Mouse (Mus musculus) c-Kit-positive CD71-positive TER-119-negative erythroid progenitor cells, embryonic 14.5 days (primary cell): ENCODE measurements around the gene Gng12.

Experiments used
- DNase-seq: peaks from one replicate; pipeline ENCODE4 v3.0.0-alpha.2; 2013; ENCODE audit warnings: low read depth

Gene Gng12

DNA sequence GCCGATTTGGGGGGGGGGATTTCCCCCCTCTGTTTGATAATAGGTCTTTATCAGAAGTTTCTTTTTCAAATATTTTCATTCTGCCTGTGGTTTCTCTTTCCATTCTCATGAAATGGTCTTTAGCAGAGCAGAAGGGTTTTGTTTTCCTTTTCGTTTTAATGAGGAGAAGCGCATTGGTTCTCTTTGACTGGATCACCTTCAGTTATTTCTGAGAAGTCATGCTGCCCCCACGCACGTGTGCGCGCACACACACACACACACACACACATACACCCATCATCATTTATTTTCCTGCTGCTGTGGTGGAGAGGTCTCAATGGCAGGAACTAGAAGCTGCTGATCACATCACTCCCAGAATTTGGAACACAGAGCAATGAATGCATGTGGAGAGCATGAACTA, 20.8 kb downstream of the Gng12 start:
- no peak for DNase-seq

DNA sequence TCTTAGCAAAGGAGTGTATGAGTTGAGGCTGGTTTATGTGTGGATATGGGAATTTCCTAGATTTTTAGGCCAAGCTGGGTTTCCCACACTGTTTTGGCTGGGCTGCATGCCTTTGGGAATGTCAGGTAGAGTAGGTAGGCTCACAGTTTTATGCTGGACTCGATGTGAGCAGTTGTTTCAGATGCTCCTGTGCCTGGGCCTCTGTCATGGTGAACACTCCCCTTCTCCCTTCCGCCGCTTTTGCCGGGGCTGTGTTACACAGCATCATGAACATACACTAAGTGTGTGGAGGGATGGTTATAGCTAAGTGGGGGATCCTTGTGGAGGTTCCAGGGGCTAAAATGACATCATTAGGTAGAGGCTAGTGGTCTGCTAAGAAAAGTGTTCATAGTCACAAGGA, 24.6 kb downstream of the Gng12 start:
- no peak for DNase-seq

DNA sequence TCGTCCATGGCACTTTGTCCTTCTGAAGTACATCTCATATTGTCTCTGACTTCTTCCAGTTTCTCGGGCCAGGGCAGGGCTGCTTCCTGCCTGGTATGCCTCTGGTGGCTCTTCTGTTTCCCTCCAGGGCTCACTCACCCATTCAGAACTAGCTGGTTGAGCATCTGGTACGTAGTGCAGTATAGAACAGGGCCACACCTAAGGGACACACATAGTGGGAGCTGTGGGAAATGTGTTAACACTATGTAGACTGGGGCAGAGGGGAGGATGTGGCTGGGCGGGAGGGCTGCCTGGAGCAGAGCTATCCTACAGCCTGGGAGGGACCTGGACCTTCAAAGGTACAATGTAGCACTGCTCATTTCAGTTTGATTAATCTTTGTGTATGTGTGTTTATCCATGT, 25.6 kb downstream of the Gng12 start:
- DNase-seq: no peak

DNA sequence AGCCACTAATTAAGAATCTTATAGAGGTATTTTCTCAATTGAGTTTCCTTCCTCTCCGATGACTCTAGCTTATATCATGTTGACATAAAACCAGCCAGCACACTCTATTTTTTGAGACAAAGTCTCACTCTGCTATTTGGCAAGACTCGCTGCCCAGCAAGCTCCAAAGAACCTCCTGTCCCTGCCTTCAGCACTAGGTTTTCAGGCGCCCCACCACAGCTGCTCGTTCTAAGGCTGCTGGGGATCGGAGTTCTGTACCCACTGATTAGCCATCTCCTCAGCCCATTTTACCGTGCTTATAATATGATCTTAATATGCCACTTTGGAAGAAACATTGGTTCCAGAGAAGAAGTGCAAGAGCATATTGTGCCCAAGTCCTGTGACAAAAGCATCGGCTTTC, 26.3 kb downstream of the Gng12 start:
- no peak for DNase-seq

DNA sequence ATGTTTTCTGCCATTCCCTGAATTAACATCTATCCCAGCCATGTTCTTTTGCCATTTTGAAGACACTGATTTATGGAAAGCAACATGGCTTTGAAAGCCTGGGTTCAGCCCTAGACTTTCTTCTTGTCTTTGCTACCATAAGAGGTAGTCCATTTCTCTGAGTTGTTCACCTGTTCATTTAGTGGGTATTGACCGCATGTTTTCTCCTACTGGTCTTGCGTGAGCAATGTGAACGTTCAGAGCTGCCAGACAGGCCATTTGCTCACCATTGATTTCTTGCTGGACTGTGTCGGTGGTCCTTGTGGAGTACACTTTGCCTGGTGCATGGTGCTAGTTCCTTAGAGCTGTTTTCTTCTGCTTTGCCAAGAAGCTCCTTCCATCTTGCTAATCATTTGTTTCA, 27.7 kb downstream of the Gng12 start:
- no peak for DNase-seq

DNA sequence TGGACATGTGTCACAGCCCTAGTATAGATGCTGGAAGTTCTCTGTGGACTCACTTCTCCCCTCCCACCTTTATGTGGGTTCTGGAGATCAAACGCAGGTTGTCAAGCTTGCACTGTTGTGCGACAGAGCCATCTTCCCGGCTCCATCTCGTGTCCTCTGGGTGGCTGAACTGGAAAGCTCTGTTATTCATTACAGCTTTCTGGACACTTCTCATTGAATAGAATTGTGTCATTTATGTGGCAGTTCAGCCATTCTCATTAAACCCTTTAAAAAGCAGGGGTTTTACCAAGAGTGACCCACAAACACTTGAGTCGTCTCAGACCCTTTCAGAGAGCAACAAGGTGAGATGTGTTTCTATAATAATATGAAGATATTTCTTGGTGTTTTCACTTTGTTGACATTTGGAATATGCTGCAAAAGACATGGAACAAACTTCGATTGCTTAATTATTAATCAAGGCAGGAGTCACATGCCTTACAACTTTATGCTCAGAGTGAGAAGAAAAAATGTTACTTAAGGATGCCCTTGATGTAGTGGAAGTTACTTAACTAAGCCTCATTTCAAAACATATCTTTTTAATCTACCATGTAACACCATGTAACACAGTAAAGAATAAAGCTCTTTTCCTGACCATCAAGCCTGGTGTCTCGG, 28.2 kb downstream of the Gng12 start:
- DNase-seq: no peak

DNA sequence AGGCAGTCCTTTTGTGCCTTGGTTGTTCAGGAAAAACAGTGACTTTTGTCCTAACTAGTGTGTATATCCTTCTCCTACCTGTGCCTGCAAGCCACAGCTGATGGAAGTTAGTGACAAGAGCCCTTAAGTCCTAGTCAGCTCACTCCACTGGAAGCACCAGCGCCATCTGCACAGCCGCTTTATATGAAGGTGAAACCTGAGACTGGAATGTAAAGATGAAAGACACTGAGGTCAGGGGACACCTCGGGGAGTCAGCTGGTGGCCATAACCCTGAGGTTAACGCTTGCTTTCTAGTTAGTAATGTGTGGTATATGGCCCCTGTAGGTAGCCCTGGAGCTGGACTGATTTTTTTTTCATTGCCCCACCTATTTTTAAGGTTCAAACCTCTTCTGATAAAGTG, 30.1 kb downstream of the Gng12 start:
- no peak for DNase-seq

DNA sequence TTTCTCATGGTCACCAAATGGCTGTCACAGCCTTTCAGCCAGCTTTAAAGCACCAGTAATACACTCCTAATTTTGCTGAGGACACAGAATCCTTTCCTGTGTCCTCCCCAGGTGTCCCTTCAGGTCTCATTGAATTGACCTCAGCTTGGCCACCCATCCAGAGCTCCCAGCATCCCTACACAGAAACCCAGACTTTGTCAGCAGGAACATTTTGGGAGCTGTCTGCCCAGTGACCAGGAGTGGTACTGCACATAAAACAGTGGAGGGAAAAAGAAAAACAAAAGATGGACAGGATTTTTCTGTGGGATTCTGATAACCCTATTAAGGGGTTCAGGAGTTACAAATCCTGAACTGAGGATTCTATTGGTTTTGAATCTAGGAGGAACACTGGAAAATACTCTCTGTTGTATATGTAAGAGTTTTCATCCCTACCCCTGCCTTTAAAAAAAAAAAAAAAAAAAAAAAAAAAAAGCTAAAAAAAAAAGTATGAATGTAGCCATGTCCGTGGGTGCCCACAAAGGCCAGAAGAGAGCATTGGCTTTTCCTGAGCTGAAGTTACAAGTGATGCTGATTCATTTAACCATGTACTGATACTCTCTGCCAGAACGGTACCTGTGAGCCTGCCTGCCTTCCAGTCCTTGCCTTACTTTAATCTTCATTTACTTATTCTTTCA, 32.9 kb downstream of the Gng12 start:
- no peak for DNase-seq

DNA sequence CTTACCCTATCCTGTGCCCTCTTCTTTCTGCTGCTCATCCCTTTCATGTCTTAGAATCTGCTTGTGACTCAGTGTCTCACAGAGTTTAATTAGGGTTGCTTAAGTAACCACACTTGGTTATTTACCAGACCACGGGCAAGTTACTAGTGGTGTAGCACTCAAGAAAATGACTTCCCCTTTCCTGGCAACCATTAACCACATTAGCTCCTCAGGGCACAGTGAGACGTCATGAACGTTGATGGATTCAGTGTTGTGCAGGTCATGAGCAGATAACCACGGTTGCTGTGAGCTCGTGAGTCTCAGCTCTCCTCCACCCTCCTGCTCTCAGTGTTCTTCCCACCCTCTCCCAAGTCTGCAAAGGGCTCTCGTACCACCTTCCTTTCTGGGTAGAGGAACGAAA, 33.5 kb downstream of the Gng12 start:
- DNase-seq: peak; percentile 9

DNA sequence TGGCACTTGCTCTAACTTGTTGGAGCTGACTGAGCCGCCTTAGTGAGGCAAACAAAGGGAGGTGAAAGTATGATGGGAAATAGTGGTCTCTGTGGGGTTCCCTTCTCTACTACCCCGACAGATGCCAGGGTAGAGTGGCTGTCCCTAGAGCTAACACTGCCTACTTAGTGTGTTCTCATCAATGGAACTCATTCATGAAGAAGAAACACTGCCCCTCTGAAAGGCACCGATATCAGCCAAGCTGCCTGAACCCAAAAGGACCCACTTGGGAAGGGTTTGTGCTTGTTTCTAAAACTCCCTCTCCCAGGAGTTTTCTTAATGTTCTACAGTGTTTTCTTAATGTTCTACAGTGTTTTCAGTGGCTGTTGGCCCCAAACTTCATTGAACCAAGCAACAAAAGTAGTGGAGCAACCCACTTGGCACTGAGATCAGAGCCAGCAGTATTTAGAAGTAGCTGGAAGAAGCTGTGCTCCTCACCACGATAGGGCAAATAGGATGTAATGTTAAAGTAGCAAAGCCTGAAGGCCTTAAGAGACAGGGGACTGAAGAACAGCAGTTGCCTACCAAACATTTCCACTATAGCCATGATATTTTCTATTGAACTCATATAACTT, 36.1 kb downstream of the Gng12 start:
- no peak for DNase-seq

DNA sequence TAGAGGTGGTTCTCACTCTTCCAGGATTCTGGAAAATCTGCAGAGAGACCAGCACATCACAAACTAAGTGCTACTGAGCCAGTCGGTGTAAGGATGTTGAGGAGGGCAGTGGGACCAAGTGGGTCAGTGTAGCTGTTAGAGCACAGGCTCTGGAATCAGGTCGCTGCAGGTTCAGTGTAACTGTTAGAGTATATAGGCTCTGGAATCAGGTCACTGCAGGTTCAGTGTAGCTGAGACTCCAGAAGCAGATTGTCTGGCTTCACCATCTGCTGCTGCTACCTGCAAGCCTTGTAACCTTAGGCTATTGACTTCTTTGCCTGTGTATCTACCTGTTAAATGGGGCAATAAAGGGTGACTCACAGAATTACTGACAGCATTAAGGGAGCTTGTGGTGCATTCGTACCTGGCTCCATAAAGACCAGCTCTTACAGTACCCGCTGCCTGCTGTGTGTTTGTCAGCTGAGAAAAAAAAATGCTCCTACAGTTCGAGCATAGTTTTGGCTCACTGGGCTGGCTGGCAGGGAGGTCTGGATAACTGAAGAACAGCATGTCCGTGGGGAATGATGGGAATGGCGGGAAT, 44.5 kb downstream of the Gng12 start:
- DNase-seq: no peak

DNA sequence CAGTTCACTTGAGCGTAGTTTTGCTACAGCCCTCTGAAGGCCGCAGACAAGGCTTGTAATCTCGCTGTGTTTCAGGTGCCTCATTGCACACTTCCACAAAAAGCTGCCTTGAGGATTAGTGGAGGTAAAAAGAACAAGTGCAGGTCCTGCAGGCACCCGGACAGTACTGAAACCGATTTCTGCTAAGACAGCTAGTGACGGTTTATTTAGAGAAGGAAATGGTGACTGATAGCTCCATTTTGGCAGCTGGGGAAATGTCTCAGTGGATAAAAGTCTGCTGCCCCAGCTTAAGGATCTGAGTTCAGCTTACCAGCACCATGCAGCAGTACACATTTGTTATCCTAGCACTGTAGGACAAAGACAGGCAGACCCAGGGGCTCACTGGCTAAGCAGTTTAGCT, 45.6 kb downstream of the Gng12 start:
- DNase-seq: no peak

DNA sequence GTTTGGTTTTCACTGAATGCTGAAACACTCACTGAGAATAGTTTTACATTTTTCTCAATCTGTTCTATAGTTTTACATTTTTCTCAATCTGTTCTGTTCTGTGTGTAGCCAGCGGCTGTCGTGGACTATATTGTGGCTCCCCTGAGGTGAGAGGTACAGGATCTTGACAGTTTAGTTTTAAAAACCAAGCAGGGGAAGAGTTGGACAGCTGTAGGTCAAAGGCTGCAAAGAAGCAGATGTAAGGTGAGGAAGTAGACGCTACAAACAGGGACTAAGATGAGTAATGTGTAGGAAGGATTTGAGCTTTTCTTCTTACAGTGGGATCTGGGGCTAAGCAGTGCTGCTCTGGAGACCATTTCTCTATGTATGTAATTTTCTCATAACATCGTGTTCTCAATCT, 46.6 kb downstream of the Gng12 start:
- no peak for DNase-seq

DNA sequence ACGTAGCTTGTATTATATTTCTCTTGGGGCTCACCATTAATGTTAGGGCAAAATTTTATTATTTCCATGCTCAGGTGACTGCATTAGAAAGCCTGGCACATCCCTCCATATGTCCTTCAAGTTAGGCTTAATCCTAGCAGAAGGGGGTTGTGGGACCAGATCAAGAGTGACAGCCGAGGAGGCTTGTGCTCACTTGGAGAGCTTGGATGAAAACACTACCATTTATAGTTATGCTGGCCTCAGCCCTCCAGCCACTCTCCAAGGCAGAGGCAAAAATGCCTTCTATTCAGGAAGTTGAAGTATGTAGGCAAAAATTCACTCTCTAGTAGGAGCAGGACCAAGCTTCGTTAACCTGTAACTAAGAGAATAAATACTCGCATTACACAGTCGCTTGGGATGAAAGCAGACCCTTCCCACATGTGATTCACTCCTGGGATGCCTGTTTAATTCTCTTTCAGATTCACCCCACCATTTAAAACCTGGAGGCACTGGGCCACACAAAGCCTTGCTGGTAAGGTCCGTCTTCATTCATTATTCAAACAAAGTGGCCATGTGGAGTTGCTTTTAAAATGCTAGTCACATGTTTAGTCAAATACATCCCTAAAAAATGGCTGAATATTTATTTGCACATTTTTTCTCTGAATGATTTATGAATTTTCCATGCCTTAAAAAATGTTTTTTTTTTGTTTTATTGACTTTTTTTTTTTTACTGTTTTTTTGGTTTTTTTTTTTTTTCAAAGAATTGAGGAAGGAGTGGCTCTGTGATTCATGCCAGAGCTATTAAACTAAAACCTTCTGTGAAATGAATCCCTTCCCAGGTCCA, 47.4 kb downstream of the Gng12 start:
- DNase-seq: no peak

DNA sequence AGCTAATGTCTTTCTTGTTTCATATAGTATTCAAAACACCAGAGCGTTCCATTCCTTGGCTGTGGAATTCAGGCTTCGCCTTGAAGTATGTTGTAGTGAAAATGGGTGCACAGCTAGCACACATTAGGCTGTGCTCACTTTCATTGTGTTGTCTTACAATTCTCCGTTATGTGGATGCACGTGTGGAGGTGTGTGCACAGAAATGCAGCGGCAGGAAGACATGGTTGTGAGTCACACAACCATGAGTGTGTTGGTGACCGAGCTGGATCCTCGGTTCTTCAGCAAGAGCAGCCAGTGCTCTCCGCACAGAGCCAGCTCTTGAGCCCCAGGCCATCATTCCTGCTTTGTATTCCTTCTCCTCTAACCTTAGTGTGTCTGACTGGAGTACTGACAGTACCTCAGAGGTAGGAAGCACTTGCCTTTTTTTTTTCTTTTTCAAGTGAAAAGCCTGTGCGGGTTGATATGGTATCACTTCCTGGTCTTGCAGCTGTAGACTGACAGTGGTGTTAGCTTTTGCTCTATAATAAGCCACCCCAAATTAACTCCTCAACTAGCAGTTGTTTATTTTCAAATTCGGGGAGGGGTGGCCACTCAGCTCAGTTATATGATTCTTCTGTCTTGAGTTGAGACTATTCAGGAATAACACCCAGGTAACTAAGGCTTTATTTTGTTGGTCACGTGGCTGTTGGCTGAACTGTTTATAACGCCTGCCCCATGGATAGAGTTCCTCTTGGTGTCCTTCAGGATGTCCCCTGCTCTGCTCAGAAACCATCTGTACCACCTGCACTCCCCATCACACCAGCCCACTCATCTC, 48.2 kb downstream of the Gng12 start:
- no peak for DNase-seq

DNA sequence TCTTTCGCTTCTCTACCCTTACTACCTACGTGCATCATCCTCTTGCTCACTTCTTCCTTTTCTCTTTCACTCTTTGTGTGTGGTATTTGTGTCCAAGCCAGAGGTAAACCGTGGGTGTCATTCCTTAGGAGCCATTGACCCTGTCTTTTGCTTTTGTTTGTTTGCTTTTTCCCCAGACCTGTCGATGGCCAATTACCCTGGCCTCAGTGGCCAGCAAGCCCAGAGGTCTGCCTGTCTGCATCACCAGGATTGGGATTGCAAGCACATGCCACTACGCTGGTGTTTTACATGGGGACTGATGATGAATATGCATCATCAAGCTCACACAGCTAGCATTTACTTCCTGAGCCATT, 48.8 kb downstream of the Gng12 start:
- no peak for DNase-seq

DNA sequence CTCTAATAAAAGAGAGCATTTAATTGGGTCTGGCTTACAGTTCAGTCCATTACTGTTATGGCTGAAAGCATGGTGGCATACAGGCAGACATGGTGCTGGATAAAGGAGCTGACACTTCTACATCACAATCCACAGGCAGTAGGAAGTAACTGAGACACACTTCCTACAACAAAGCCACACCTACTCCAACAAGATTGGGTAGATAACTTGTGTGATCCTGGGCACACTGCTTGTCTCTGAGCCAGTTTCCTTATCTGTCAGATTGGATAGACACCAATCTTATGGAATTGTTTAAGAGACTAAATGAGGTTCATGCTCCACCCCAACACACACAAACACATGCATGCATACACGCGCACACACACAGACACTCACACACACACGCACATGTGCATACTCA, 51.9 kb downstream of the Gng12 start:
- DNase-seq: no peak

DNA sequence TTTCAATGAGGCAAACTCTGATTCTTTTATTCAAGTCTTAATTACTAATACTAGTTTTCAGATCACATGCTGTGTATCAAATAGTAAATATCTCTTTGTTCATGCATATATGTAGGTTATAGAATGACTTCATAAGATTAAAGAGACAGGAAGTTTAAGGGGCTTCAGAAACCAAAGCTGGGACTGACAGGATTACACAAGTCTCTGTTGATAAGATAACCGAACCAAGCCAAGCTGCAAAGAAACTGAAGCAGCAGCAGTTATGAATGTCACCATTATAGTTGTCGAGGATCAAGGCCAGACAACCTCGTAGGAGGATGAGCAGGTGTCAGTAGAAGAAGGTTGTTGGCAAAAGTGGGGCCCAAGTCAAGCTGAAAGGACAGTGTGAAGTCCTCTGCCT, 52.7 kb downstream of the Gng12 start:
- DNase-seq: no peak

DNA sequence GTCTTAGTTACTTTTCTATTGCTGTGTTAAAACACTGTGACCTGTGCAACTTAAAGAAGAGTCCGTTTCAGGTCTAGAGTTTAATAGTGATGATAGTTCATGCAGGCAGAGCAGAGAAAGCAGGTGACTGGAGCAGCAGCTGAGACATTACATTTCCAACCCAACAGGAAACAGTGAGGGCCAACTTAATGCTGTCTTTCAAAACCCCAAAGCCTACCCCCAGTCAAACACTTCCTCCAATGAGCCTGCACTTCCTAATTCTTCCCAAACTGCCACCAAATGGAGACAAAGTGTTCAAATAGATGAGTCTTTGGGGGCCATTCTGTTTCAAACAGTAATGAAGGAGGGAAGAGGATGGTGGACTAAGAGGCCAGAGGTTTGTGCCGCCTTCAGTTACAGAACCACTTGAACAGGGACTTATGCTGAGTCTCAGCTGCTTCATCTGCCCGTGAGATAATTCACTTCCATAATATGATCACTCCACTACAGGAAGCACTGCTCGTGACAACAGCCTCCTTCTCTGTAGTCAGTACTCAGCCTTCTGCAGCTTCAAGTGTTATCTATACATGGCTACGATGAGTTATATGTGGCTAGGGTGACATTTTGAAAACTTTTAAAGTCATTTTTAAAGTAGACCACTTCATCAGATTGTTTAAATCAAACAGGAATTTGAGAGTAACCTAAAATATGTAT, 55.7 kb downstream of the Gng12 start:
- DNase-seq: no peak

DNA sequence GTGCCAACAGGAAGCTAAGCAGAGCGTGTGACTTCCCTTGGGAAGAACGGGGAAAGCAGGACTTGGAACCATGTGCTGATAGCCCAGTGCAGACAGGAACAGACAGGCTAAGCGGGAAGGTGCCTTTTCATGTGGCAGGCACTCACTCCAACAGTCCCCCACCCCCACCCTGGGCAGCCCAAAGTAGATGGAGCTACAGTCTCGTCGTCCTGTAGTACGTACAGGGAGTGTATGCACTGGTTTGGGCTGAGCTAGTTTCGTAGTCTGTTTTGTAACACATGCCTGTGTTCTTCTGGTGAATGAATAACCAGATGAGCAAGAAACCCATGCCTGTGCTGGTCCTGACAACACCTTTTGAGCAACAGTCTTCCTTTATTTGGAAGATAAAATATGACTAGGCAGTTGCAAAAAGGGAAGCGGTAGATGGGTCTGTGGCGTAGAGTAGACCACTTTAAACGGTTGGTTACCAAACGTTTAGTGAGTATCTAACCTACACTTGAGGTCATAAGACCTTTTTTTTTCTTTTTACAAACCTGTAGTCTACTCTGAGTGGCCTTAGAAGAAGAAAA, 57.8 kb downstream of the Gng12 start:
- DNase-seq: no peak
